Mouse (Mus musculus) small intestine, adult 10 weeks (tissue): ENCODE results near the gene Lars2. TPM values are rescaled to one million over a fixed set of nuclear protein-coding genes. Genes with fewer than 3 reads are reported as not detected.

Source experiments
- polyA plus RNA-seq: library from polyadenylated mRNA; stranded (reverse); fragments of 350-450 nt; fragmentation: Illumina TruSeq; extraction: RNeasy Lipid Tissue Mini Kit (QIAGEN cat#74804); gene quantifications from one replicate; pipeline ENCODE4 v1.2.3, GENCODE M21; 2014; ENCODE audit warnings: low replicate concordance

Lars2 gene
- 6.1 TPM for polyA plus RNA-seq

GRCm38 (mm10) chr9:123366708-123367385 lies at the start of gene Lars2:
Gene Lars2, plus strand, starts transcription at chr9:123366927.

GRCm38 (mm10) chr9:123478586-123479195 lies 112.0 kb downstream of the Lars2 start, which contains the start of gene Limd1:
Gene Limd1, plus strand, starts transcription at chr9:123478706.

Other genes with a start within 250 kb of the Lars2 start
- not detected for gene Clec3b, start 216.0 kb upstream of the Lars2 start, polyA plus RNA-seq
- gene Cdcp1, start 150.9 kb upstream of the Lars2 start, polyA plus RNA-seq = 48.5 TPM
- gene Tmem158, start 106.2 kb upstream of the Lars2 start, polyA plus RNA-seq = 6.6 TPM
- 21.4 TPM for gene Limd1, start 111.8 kb downstream of the Lars2 start, polyA plus RNA-seq
- 284 TPM for gene Sacm1l, start 162.8 kb downstream of the Lars2 start, polyA plus RNA-seq